Mouse (Mus musculus) left cerebral cortex, postnatal 36 days (tissue): ENCODE measurements at regions not wholly inside any gene's neighbourhood (a gene's known extent, or its start where the extent isn't known, plus 50 kb on each side); places are given as distances from the start of the nearest gene placed in this dataset.

Experiments used
- DNase-seq, 2 experiments: peaks; one replicate each; pipeline ENCODE4 v3.0.0; 2021 to 2022; ENCODE audit warnings: low spot score in 2 of 2, mixed read lengths in 1 of 2
- intact Hi-C: fragments of 180-260 bp; cut with DNase I; formaldehyde crosslinking; loops from one replicate; pipeline ENCODE4 v1.15.1; 2025

- intact Hi-C loops: loop anchor here (1.0 to 10.0 kb wide), 5 partner anchors 86 to 459 kb away; partner anchors contain the start of gene Sertad2
- peak in 1 of 2 experiments; percentile 18 for DNase-seq
Observed at GRCm38 (mm10) chr11:20455865-20456648, 87.0 kb upstream of the Sertad2 start.

DNA sequence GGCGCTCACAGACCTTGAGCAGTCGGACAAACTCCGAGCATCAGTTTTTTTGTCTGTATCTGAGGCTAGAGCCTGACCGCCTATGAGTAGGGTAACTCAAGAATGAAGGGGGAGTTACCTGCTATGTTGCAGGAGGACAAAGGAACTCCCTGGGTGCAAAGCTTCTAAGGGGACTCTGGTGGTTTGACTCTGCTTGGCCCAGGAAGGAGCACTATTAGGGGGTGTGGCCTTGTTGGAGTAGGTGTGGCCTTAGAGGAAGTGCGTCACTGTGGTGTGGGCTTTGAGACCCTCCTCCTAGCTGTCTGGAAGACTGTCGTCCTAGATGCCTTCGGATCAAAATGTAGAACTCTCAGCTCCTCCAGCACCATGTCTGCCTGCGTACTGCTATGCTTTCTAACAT lies 83.9 kb upstream of the Sertad2 start:
- no peak for DNase-seq
- intact Hi-C loops: loop anchor here (5.0 to 10.0 kb wide), 3 partner anchors 83 to 456 kb away; partner anchors contain the start of gene Sertad2

- intact Hi-C loops: no loop called here
- DNase-seq: peak in 1 of 2 experiments; percentile 9
Observed at GRCm38 (mm10) chr11:20460501-20460921, 82.5 kb upstream of the Sertad2 start.

- intact Hi-C loops: no loop called here
- no peak for DNase-seq
Observed at GRCm38 (mm10) chr11:20462076-20462475, 81.0 kb upstream of the Sertad2 start.

GRCm38 (mm10) chr11:20463173-20463681 lies 79.8 kb upstream of the Sertad2 start:
- intact Hi-C loops: no loop called here
- no peak for DNase-seq

- intact Hi-C loops: no loop called here
- DNase-seq: no peak
Observed at GRCm38 (mm10) chr11:20464564-20464963, 78.5 kb upstream of the Sertad2 start.

- no peak for DNase-seq
- intact Hi-C loops: no loop called here
Observed at GRCm38 (mm10) chr11:20466591-20466990, 76.5 kb upstream of the Sertad2 start.

GRCm38 (mm10) chr11:20468319-20469018 lies 74.6 kb upstream of the Sertad2 start:
- DNase-seq: no peak
- intact Hi-C loops: no loop called here

DNA sequence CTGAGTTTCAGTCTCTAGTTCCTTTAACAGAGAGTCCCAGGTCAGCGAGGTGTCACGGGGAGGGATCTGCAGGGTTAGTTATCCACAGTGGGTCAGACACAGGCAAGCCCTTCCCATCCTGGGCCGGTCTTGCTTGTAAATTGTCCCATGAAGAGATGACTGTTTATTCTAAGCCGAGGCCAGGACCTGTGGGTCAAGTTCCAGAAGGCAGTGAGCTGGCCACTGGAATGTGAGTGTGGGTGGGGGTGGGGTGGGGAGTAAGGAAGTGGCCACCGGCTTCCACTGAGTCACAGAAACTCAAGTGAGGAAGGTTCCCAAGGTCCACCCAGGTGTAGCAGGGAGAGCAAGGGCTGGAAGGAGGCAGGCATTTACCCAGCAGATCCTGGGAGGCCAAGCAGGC lies 73.7 kb upstream of the Sertad2 start:
- intact Hi-C loops: no loop called here
- DNase-seq: no peak

DNA sequence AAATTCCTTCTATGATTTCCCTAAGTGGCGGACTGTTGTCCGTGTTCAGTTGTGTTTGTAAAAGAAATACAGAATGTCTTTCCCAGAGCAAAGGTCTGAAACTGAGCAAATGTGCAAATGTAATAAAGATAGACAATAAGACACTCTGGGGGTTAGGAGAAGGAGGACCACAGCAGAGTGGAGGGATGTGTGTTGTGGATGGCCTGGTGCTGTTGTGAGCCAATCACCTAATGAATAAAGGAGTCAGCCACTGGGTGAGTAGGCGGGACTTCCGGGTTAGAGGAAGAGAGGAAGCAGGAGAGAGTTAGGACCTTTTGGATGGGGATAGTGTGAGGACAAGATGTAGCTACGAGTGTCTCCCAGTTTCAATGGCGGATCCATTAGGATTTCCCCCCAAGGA lies 72.7 kb upstream of the Sertad2 start:
- DNase-seq: no peak
- intact Hi-C loops: no loop called here

GRCm38 (mm10) chr11:20472336-20472735 lies 70.7 kb upstream of the Sertad2 start:
- no peak for DNase-seq
- intact Hi-C loops: no loop called here

DNA sequence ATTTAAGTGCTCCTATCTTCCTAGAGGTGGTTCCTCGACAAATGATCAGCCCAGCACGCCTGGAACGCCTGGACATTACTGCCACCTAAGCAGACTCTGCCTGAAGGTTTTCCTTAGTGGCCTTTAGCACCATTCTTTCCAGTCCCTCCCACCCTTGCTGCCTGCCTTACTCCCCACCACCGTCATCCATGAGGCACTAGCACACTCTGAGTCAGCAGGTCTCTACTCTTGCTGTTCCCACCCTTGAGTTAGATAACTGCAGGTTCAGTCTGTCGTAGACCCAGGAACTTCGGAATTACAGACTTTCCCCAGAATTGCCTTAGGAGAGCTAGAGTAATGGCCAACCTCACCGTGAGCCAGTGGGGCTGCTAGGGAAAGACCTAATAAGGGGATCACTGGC lies 67.4 kb upstream of the Sertad2 start:
- intact Hi-C loops: no loop called here
- no peak for DNase-seq

GRCm38 (mm10) chr11:20476494-20476893 lies 66.6 kb upstream of the Sertad2 start:
- DNase-seq: no peak
- intact Hi-C loops: no loop called here

DNA sequence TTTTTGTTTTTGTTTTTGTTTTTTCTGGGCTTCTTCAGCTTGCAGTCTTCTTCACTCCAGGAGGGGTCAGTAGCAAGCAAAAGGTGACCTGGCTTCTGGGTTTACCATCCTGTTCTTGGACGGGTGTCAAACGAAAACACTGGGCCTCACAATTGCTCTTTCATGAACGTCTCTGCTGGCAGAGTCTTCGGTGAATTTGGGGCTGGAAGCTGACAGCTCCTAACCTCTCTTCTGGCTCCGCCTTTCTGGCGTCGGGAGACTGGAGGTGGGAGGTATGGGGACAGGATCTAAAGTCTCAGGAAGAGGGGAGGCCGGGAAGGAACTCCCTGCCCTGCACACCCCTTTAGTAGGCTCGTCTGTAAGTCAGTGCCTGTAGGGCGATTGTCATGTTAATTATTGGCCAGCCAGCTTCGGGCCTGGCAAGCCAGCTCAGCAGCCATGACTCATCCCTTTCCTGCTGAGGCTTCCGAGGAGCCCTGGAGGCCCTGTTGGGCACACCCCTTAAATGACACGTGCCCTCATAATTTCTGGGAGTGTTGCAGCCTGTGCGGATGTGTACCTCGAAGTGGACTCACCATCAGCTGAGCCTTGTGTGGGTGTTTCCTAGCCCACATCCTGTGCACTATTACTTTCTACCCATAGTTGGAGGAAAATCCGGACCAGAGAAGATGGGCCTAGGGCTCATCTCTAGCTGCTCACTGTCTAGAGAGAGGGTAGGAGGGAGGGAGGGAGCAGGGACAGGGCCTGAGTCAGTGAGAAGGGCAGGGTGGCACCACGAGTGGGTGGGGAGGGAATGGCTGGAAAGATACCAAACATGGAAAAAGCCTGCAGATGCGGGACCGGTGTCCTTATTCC lies 65.6 kb upstream of the Sertad2 start:
- intact Hi-C loops: no loop called here
- DNase-seq: peak; percentile 8 to 19

GRCm38 (mm10) chr11:20480632-20481031 lies 62.4 kb upstream of the Sertad2 start:
- intact Hi-C loops: no loop called here
- DNase-seq: no peak

GRCm38 (mm10) chr11:20485371-20485770 lies 57.7 kb upstream of the Sertad2 start:
- intact Hi-C loops: no loop called here
- no peak for DNase-seq
